Mouse (Mus musculus) cerebellum, adult 2 months (tissue): Measurements from ENCODE around the gene Hist1h2bg. TPM values are rescaled to one million over a fixed set of nuclear protein-coding genes. Genes with fewer than 3 reads are reported as not detected.

Experiments
- DNase-seq, 2 experiments: peaks; one replicate each; pipeline ENCODE4 v3.0.0; 2021
- H3K27ac ChIP-seq: fragments of 200-500 bp; 2 replicates; pipeline ENCODE4 v1.5.1; 2012; ENCODE audit warnings: low read length, control low read depth, inconsistent platforms; ENCODE audit not compliant: insufficient read depth
- H3K27me3 ChIP-seq: fragments of 200-500 bp; 2 replicates; pipeline ENCODE4 v1.6.1; 2012; ENCODE audit warnings: inconsistent platforms, mild to moderate bottlenecking, low read length, moderate library complexity; ENCODE audit not compliant: control insufficient read depth, insufficient read depth
- H3K4me1 ChIP-seq: fragments of 200-500 bp; 2 replicates; pipeline ENCODE4 v1.6.1; 2011; ENCODE audit warnings: low read length; ENCODE audit not compliant: control insufficient read depth, insufficient read depth
- H3K4me3 ChIP-seq: fragments of 200-500 bp; replicated peaks from 2 replicates; pipeline ENCODE3; 2011; ENCODE audit warnings: mild to moderate bottlenecking, low read depth, low read length, control low read depth; ENCODE audit not compliant: insufficient read depth
- CTCF ChIP-seq: fragments of 200-500 bp; IDR thresholded peaks from 2 replicates; pipeline ENCODE4 v1.5.1; 2011; ENCODE audit warnings: low read depth, mild to moderate bottlenecking, control low read depth, low read length, moderate library complexity, borderline replicate concordance; ENCODE audit not compliant: insufficient read depth
- POLR2A ChIP-seq: fragments of 200-500 bp; IDR thresholded peaks from 2 replicates; pipeline ENCODE4 v1.6.1; 2011; ENCODE audit warnings: low read length, control low read depth, borderline replicate concordance; ENCODE audit not compliant: insufficient read depth
- WGBS: fragments of 180-500 bp; shearing (Covaris S2); methylation state at CpG from one replicate; pipeline ENCODE4 v1.1.7; 2018; 5-methylcytosine and 5-hydroxymethylcytosine counted together
- polyA plus RNA-seq: library from polyadenylated mRNA; depleted of rRNA; stranded (reverse); fragments of >200 nt; gene quantifications from 2 replicates; pipeline ENCODE4 v1.2.3, GENCODE M21; 2012; rRNA removed

Hist1h2bg gene
- polyA plus RNA-seq, 1 experiment: 9.3 TPM

GRCm38 (mm10) chr13:23605052-23605451, 33.9 kb downstream of the Hist1h2bg start:
- WGBS: 87% methylated on average over 3 of the region's 3 CpGs
- Histone ChIP-seq H3K27ac (no peak overlapping the region), H3K4me1 (no peaks in the 10 kb centered on the region), H3K4me3 (no peak overlapping the region), H3K27me3 (no peaks in the 10 kb centered on the region)
- TF ChIP-seq CTCF (no peak), POLR2A (no peak)
- DNase-seq: no peak

GRCm38 (mm10) chr13:23609209-23609608, 38.0 kb downstream of the Hist1h2bg start:
- 91% methylated on average over 4 of the region's 4 CpGs for WGBS
- TF ChIP-seq POLR2A (no peak), CTCF (no peak)
- no peaks in the 10 kb centered on the region for H3K4me1 ChIP-seq
- no peak for DNase-seq
- no peak overlapping the region for H3K4me3 ChIP-seq
- H3K27ac ChIP-seq: no peak overlapping the region
- H3K27me3 ChIP-seq: no peaks in the 10 kb centered on the region

- Histone ChIP-seq H3K4me1 (no peaks in the 10 kb centered on the region), H3K27ac (no peak overlapping the region), H3K27me3 (no peaks in the 10 kb centered on the region), H3K4me3 (no peak overlapping the region)
- no peak for DNase-seq
- TF ChIP-seq CTCF: no peak
- TF ChIP-seq POLR2A: no peak
Measured at GRCm38 (mm10) chr13:23609844-23610243, 38.6 kb downstream of the Hist1h2bg start.

GRCm38 (mm10) chr13:23610393-23610792, 39.2 kb downstream of the Hist1h2bg start:
- Histone ChIP-seq H3K27me3 (no peaks in the 10 kb centered on the region), H3K27ac (no peak overlapping the region), H3K4me1 (no peaks in the 10 kb centered on the region), H3K4me3 (no peak overlapping the region)
- DNase-seq: no peak
- WGBS: 73% methylated on average over 2 of the region's 2 CpGs
- TF ChIP-seq POLR2A: no peak
- TF ChIP-seq CTCF: no peak

- Histone ChIP-seq H3K27me3 (no peaks in the 10 kb centered on the region), H3K4me3 (no peak overlapping the region), H3K27ac (no peak overlapping the region), H3K4me1 (no peaks in the 10 kb centered on the region)
- no peak for DNase-seq
- 84% methylated on average over 3 of the region's 3 CpGs for WGBS
- no peak for TF ChIP-seq CTCF
- no peak for TF ChIP-seq POLR2A
Measured at GRCm38 (mm10) chr13:23611638-23612037, 40.4 kb downstream of the Hist1h2bg start.

- H3K4me3 ChIP-seq: peak overlapping the region; percentile 88
- peak in 1 of 2 experiments; percentile 13 for DNase-seq
- TF ChIP-seq POLR2A: no peak
- TF ChIP-seq CTCF: no peak
- peak overlapping the region; percentile 97 for H3K27ac ChIP-seq
- 33% methylated on average over 12 of the region's 12 CpGs for whole genome bisulfite sequencing
- peaks cover 5% of the 10 kb centered on the region; the same call in 1 of the 2 replicates for H3K4me1 ChIP-seq
- H3K27me3 ChIP-seq: no peaks in the 10 kb centered on the region
Measured at GRCm38 (mm10) chr13:23620056-23620732, 49.0 kb downstream of the Hist1h2bg start.

GRCm38 (mm10) chr13:23620733-23621531, 49.7 kb downstream of the Hist1h2bg start, which contains the start of gene Hist1h2be:
Gene Hist1h2be, minus strand, starts transcription at chr13:23621124.
- TF ChIP-seq CTCF (no peak), POLR2A (no peak)
- Histone ChIP-seq H3K4me1 (peaks cover 5% of the 10 kb centered on the region; the same call in 1 of the 2 replicates), H3K4me3 (peak within 1 kb of the TSS; percentile 88), H3K27ac (peak within 1 kb of the TSS; percentile 97), H3K27me3 (no peaks in the 10 kb centered on the region)
- WGBS: under 1% methylated on average over 27 of the region's 27 CpGs
- DNase-seq: peak; percentile 81 to 92

Other genes starting within 250 kb of the Hist1h2bg start
- gene Zfp322a, start 202.2 kb upstream of the Hist1h2bg start, polyA plus RNA-seq: 14.6 and 16.0 TPM in 2 replicates
- gene Abt1, start 147.5 kb upstream of the Hist1h2bg start, polyA plus RNA-seq: 9.8 and 10.7 TPM in 2 replicates
- 0.21 and 0.32 TPM in 2 replicates for gene Btn1a1, start 105.5 kb upstream of the Hist1h2bg start, polyA plus RNA-seq
- gene Btn2a2, start 82.5 kb upstream of the Hist1h2bg start, polyA plus RNA-seq: 0.20 and 0.21 TPM in 2 replicates
- 33.0 and 35.8 TPM in 2 replicates for gene Hist1h4h, start 40.3 kb upstream of the Hist1h2bg start, polyA plus RNA-seq
- gene Hist1h2af, start 37.5 kb upstream of the Hist1h2bg start, polyA plus RNA-seq: 0.60 and 2.4 TPM in 2 replicates
- 0.29 TPM in 1 of 2 replicates, not detected in the other for gene Hist1h3g, start 36.0 kb upstream of the Hist1h2bg start, polyA plus RNA-seq
- 0.33 and 0.34 TPM in 2 replicates for gene Hist1h2bh, start 28.0 kb upstream of the Hist1h2bg start, polyA plus RNA-seq
- gene Hist1h3f, start 27.3 kb upstream of the Hist1h2bg start, polyA plus RNA-seq: 0.32 and 0.33 TPM in 2 replicates
- 4.7 and 7.0 TPM in 2 replicates for gene Hist1h4f, start 19.7 kb upstream of the Hist1h2bg start, polyA plus RNA-seq
- 0.05 and 0.14 TPM in 2 replicates for gene Hist1h1d, start 18.1 kb upstream of the Hist1h2bg start, polyA plus RNA-seq
- gene Hist1h3e, start 9.0 kb upstream of the Hist1h2bg start, polyA plus RNA-seq: 1.5 and 3.2 TPM in 2 replicates
- gene Hist1h2ae, start 176 bp upstream of the Hist1h2bg start, polyA plus RNA-seq: 0.33 and 0.60 TPM in 2 replicates
- gene Hist1h2bf, start 2.8 kb downstream of the Hist1h2bg start, polyA plus RNA-seq: 0.65 and 0.98 TPM in 2 replicates
- 1.2 and 1.9 TPM in 2 replicates for gene Hist1h2ad, start 3.0 kb downstream of the Hist1h2bg start, polyA plus RNA-seq
- gene Hist1h3d, start 4.4 kb downstream of the Hist1h2bg start, polyA plus RNA-seq: 2.0 and 2.8 TPM in 2 replicates
- 5.8 and 8.0 TPM in 2 replicates for gene Hist1h4d, start 10.2 kb downstream of the Hist1h2bg start, polyA plus RNA-seq
- 4.2 and 5.5 TPM in 2 replicates for gene Hist1h2be, start 49.7 kb downstream of the Hist1h2bg start, polyA plus RNA-seq
- gene Hist1h1e, start 51.2 kb downstream of the Hist1h2bg start, polyA plus RNA-seq: 4.1 and 6.1 TPM in 2 replicates
- gene Hist1h2ac, start 112.6 kb downstream of the Hist1h2bg start, polyA plus RNA-seq: 0.85 and 1.1 TPM in 2 replicates
- 109 and 119 TPM in 2 replicates for gene Hist1h2bc, start 112.8 kb downstream of the Hist1h2bg start, polyA plus RNA-seq
- gene Hist1h1t, start 124.4 kb downstream of the Hist1h2bg start, polyA plus RNA-seq: not detected in 2 replicates
- 5.8 and 9.1 TPM in 2 replicates for gene Hist1h4c, start 127.1 kb downstream of the Hist1h2bg start, polyA plus RNA-seq
- 6.2 and 7.1 TPM in 2 replicates for gene Hfe, start 139.5 kb downstream of the Hist1h2bg start, polyA plus RNA-seq
- 34.6 and 42.8 TPM in 2 replicates for gene Hist1h1c, start 167.4 kb downstream of the Hist1h2bg start, polyA plus RNA-seq
- gene Hist1h3c, start 174.2 kb downstream of the Hist1h2bg start, polyA plus RNA-seq: 0.23 and 0.30 TPM in 2 replicates
- gene Hist1h2bb, start 175.3 kb downstream of the Hist1h2bg start, polyA plus RNA-seq: 0.56 and 0.97 TPM in 2 replicates
- 1.1 TPM in 1 of 2 replicates, not detected in the other for gene Hist1h2ab, start 179.7 kb downstream of the Hist1h2bg start, polyA plus RNA-seq
- 0.40 TPM in 1 of 2 replicates, not detected in the other for gene Hist1h3b, start 180.9 kb downstream of the Hist1h2bg start, polyA plus RNA-seq
- gene Hist1h4b, start 185.6 kb downstream of the Hist1h2bg start, polyA plus RNA-seq: 4.8 and 5.4 TPM in 2 replicates
- gene Hist1h4a, start 189.8 kb downstream of the Hist1h2bg start, polyA plus RNA-seq: 3.5 and 4.7 TPM in 2 replicates
- gene Hist1h3a, start 191.0 kb downstream of the Hist1h2bg start, polyA plus RNA-seq: 0.43 and 1.2 TPM in 2 replicates
- gene Hist1h1a, start 192.3 kb downstream of the Hist1h2bg start, polyA plus RNA-seq: 0.52 TPM in 1 of 2 replicates, not detected in the other
- gene Trim38, start 198.5 kb downstream of the Hist1h2bg start, polyA plus RNA-seq: 0.08 and 0.10 TPM in 2 replicates
- not detected in 2 replicates for gene Slc17a2, start 235.6 kb downstream of the Hist1h2bg start, polyA plus RNA-seq